Mouse (Mus musculus): ENCODE results near the gene Bub3.

Gene Bub3

DNA sequence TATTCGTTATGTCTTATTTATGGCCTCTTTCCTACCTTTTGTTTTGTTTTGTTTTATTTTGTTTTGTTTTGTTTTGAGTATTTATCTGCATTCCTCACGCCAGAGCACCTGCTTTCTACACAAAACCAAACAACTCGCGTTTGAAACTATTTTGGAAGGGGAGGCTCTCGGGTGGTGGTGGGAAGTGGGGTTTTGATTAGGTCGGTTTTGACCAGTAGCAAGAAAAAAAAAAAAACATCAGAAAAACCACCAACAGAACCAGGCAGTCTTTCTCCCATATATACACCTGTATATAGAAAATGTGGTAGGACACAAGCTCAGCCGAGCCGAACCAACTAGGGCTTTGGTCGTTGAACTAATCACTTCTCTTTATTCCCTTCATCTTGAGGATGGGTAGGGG lies 3.9 kb upstream of the Bub3 start:
- no peak for DNase-seq (ENCODE audit: low read depth, low spot score)

DNA sequence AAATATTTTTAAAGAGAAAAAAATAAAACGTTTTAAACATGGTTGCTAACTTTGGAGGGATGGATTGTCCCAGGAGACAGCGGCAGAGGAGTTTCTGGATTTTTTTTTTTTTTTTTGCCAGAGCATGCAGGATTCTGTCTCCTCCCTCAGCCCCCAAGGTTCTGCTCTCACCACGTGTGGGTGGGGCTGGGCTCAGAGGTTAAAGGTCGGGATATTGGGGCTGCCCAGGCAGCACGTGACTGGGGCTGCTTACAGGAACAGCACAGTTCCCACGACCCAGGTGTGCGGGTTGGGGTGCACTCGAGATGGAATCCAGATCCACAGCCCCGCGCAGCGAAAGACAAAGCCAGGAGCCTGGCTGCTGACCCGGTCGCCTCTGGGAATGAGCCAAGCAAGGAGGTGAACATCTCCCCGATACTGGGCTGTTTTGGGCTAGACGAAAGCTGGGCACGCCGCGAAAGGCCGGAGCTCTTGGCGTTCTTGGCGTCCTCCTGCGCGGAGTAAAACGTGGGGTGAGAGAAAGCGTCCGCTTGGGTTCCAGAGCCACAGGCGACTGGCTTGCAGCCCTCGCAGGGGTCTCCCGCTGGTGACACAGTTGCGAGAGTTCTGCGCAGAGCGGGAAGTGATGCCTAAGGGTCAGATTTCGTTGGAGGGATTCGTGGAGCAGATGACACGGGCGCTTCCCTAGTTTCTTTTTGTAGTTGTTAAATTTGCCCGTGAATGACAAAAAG lies 3.3 kb upstream of the Bub3 start:
- no peak for DNase-seq (ENCODE audit: low read depth, low spot score)

DNA sequence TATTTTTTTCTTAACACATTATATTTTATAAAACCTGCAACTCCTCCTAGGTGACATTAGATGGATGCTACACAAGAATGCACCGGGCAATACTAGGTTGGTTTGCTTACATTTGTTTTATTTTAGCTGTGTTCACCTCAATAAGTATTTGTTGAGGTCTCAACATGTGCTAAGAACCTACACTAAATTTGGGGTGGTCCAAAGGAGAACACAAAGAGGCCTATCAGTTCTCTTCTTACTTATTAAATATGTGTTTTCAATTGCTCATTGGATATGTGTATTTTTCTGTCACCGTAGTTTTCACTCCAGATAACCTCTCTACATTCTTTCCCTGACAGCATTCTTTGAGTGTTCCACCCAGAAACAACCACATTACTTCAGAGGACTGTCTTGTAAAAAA lies 2.3 kb upstream of the Bub3 start:
- DNase-seq (ENCODE audit: low read depth, low spot score), result no peak

DNA sequence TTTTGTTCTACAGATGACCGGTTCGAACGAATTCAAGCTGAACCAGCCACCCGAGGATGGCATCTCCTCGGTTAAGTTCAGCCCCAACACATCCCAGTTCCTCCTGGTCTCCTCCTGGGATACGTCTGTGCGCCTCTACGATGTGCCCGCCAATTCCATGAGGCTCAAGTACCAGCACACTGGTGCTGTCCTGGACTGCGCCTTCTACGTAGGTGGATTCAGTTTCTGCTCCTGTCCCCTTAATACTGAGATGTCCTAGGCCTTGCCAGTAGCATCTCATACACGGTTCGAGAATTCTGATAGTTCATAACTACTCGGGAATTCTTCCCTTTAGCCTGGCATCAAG lies 648 bp downstream of the Bub3 start:
- DNase-seq (ENCODE audit: low read depth, low spot score), result no peak

DNA sequence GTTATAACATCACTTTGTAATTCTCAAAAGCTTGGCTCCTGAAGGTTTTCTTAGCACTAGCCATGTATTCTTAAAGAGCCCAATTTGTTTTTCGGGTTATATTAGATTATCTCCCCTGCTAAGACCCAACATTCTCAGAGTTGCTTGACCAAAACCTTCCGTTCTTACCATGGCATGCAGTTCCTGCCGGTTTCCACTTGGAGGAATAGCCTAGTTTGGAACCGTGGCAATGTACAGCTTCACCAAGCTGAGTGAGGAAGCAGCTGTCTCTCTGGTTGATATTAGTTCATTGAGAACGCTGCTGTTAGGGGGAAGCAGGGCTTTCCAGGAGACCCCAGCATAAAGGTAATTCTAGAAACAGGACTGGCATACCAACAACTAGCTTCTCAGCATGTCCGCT lies 15.2 kb downstream of the Bub3 start:
- no peak for DNase-seq (ENCODE audit: low read depth, low spot score)

DNA sequence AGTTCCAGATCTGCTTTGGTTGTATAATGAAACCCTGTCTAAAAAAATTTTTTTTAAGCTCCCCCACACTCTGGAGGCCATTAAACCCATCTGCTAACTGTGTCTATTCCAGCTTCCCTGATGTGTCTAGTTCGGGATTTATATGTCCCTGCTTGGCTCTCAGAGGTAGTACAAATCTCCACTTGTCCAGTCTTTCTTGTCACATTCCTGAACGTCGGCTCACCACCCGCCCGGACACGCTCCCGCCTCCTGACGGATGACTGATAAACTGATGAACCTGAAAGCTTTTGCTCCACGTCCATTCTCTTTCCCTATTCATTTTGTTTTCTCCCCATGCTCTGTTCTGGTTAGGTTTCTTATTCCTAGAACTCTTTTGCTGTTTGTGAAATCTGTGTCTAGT lies 22.2 kb downstream of the Bub3 start:
- DNase-seq (ENCODE audit: low read depth, low spot score), result no peak

DNA sequence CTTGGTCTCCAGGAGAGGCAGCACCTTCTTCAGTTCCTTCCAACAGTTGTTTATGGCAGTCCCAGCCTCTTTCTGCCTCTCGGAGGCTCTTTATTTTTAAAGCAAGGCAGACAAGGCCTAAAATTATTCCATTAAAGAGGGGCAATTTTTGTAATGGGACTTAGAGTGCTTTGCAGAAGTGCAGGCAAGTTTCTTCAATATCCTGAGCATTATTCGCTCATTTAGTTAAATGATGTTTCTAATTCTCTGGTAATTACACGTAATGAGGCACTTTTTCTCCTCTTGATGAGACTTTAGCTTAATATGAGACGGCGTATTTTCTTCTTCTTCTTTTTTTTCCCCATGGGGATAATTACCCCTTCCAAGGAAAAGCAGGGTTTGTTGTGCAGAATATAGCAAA lies 25.5 kb downstream of the Bub3 start:
- DNase-seq (ENCODE audit: low read depth, low spot score), result no peak

DNA sequence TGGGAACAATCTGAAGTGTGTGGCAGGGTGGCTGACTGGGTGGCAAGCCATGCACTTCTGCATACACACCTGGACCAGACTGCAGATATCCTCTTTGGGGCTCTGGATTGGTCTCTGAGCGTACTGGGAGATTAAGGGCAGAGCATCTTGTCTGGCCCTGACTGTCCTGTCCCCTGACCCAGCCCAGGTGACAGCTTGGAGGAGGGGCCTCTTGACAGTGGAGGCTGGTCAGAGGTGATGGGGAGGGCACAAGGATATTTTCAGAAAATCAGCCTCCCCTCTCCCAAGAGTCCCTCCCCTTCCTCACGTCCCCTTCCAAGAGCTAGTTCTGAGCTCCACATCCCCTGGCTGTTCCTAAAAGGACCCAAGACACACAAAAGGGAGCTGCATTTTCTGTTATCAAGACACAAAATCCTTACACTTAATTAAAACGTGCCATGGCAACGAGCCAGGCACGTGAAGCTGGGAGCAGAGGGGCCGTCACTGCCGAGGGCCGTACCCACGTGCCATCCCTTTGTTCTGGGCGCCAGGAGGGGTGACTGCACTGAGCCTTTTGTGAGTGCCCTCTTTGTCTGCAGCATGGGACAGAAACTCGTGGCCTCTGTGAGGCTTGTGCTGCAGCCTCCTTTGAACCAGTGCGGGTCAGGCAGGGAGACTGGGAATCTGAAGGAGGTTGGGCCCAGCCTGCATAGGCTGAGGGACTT lies 37.9 kb downstream of the Bub3 start:
- DNase-seq (ENCODE audit: low read depth, low spot score), result peak; percentile 72

DNA sequence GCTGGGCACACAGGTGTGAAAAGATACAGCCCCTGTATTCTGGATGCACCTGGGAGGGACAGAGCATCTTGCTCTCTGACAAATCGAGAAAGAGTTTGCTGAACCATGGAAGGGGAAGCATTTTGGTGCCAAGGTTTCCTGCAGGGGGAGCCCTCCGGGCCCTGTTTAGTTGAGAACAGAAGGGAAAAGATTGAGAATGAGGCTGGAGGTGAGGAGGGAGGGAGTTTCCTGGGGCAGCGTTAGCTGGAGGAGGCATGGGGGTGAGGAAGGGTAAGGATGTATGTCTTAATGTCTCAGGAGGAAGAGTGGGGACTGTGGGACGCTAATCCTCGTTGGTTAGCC lies 38.4 kb downstream of the Bub3 start:
- DNase-seq (ENCODE audit: low read depth, low spot score), result peak; percentile 66

DNA sequence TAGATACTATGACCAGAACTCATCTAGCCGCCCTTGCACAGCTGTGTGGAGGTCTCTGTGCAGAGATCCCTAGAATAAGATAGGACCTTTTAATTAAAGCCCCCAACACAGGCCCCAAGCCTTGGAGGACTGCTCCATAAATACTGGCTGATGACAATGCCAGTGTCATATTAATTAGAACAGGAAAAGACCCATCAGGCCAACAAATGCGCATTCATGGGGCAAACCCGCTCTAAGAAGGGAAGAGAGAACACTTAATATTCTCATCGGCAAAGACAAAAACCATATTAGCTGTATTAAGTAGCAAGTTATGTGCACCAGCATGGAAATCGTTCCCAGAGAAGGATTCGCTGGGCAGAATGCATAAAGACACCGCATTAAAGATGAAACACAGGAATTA lies 42.1 kb downstream of the Bub3 start:
- DNase-seq (ENCODE audit: low read depth, low spot score), result no peak

DNA sequence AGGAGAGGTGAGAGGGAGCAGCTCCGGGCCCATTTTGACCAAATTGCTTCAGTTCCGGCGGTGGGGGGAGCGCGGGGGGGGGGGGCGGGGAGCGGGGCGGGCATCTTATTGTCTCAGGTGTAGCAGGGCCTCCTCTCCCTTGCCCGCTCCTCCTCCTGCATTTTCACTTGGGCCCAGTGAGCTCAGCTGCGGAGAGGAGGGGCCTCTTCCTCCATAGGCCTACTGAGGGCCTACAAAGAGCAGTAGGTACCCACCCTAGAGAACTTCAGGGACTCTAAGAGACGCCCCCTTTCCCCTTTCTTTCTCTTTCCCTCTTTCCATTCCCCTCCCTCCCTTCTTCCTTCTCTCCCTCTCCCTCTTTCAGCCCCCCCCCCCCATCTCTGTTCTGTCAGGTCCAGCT lies 43.2 kb downstream of the Bub3 start:
- no peak for DNase-seq (ENCODE audit: low read depth, low spot score)

DNA sequence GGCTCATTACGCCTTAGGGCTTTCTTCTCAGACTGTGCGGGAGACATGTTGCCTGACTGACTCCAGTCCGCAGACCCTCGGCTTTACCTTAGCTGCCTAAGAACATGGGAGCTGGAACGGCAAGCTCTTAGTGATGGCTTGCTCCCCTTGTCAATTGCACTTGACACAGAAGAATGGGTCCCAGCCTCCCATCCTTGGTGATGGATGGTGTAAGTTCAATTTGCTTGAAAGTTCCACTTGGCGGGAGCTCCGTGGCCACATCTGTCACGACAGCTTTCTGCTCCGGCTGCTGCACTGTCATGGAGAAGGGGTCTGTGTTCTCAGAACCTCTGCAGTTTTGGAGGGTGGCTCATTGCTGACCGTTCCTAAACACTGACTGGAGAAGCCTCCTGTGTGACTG lies 44.9 kb downstream of the Bub3 start:
- DNase-seq (ENCODE audit: low read depth, low spot score), result peak; percentile 3

DNA sequence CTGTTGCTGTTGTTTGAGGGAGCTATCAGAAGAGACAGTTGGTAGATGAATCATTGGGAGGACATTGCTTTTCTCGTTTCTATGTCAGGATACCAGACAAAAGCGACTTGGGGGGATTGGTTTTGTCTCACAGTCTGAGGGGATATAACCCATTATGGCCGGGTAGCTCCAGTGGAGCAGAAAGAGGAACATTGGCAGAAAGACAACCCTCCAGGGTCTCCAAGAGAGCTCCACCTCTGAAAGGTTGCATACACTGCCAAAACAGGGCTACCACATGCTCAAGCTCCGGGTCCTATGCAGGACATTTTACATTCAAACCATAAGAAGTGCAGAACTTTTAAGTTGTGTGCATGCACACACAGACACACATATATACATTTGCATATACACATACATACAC lies 45.5 kb downstream of the Bub3 start:
- DNase-seq (ENCODE audit: low read depth, low spot score), result no peak

DNA sequence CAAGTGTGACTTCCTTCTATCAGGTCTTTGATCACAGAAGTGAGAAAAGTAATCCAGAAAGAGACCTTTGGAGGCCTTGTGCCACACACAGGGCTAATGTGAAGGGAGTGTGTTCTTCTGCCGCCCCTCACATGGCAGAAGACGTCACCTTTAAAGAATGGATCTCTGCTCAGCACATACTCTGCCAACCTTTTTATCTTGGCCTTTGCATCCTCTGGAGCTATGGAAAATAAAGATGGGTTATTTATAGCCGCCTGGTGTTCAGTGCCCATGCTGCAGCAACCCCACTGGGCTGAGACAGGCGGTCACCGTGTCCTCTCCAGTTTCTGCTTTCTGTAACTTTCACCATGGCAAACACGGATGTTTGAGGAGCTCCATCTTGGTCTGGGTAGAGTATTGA lies 48.0 kb downstream of the Bub3 start:
- DNase-seq (ENCODE audit: low read depth, low spot score), result no peak

DNA sequence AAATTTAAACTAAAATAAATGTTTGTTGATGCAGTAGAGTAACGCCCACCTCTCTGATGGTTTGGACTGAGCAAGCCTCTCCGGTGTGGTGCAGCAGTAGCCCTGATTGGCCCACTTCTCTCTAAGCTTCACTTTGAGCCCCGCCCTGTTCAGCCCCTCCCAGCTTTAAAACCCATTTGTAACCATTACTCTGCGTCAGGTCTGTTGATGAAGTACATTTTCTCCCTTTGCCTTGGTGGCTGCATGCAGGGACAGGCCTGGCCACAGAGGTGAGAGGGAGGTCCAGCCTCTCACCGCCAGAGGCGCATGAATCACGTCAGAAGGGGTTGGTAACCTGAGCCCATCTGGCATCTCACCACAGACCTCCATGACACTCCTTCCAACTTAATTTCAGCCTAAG lies 49.7 kb downstream of the Bub3 start:
- DNase-seq (ENCODE audit: low read depth, low spot score), result no peak

Data from brain, adult 2 months (tissue).